8 mouse cellular contexts compared by ENCODE assay signal in genomic region chr2:28688431-28688830, GRCm38 (mm10). TPM values are rescaled to one million over a fixed set of nuclear protein-coding genes. Genes with fewer than 3 reads are reported as not detected.
DNase-seq lines count a peak whose midpoint lies in the region; TF ChIP-seq lines count a peak whose summit lies in the region.

No protein-coding gene starts in this region.

- TF ChIP-seq CTCF in left cerebral cortex, adult 2 months (IDR thresholded peaks at IDR 0.05), result peak; percentile 54
- TF ChIP-seq CTCF in lung, adult 2 months (IDR thresholded peaks at IDR 0.05; ENCODE audit: insufficient read depth, low read length), result peak; percentile 67

- H3K4me1 ChIP-seq in lung, adult 2 months (ENCODE audit: control insufficient read depth, insufficient read depth, low read length), result no peaks in the 10 kb centered on the region

- peak; percentile 30 for DNase-seq in adrenal gland, adult 2 months
- DNase-seq in adrenal gland, postnatal 4 days (ENCODE audit: low spot score in 2 of 2), result no peak
- DNase-seq in left cerebral cortex, adult 2 months (ENCODE audit: extremely low spot score in 1 of 2, low spot score in 2 of 2), result no peak
- DNase-seq in left cerebral cortex, adult 11 months (ENCODE audit: low spot score), result no peak
- peak; percentile 26 to 58 for DNase-seq in adrenal gland, postnatal 36 days
- DNase-seq in lung, adult 2 months, result peak; percentile 12
- DNase-seq in thymus, postnatal 36 days, result peak; percentile 15 to 25
- DNase-seq in cerebellum, adult 11 months, result no peak

- TF ChIP-seq POLR2A in lung, adult 2 months (IDR thresholded peaks at IDR 0.05; ENCODE audit: borderline replicate concordance, extremely low read depth, low read depth, low read length), result no peak

- H3K27ac ChIP-seq in left cerebral cortex, adult 2 months, result no peak overlapping the region

- intact Hi-C loops in left cerebral cortex, adult 2 months (cut with DNase I), result no loop called here

- no peak overlapping the region for H3K4me3 ChIP-seq in left cerebral cortex, adult 2 months
- no peak overlapping the region for H3K4me3 ChIP-seq in lung, adult 2 months (replicated peaks; ENCODE audit: extremely low read depth, low read depth, low read length)

- 52% methylated on average over 3 of the region's 3 CpGs for WGBS in lung, adult 2 months

RNA-seq across cellular contexts. Expression of gene Spaca9, which starts 11.1 kb away (rescaled TPM):
- total RNA-seq in adrenal gland, adult 2 months (2021), result under 1 TPM in 1 of 2 experiments, not detected in 1; 0.92 TPM
- polyA plus RNA-seq in adrenal gland, adult 2 months (2012; rRNA removed), result 0.84 TPM in 1 of 2 replicates, not detected in the other
- 1 to 10 TPM; 1.2 to 2.0 TPM for total RNA-seq in adrenal gland, postnatal 4 days (2021)
- total RNA-seq in left cerebral cortex, adult 2 months (2021), result not detected
- under 1 TPM; 0.53 to 0.59 TPM for total RNA-seq in adrenal gland, postnatal 36 days (2021)
- 21.4 and 29.6 TPM in 2 replicates for polyA plus RNA-seq in lung, adult 2 months (2012; rRNA removed)

RNA-seq across cellular contexts. Expression of gene Ak8, which starts 11.5 kb away (rescaled TPM):
- total RNA-seq in adrenal gland, adult 2 months (2021), result under 1 TPM; 0.29 to 0.38 TPM
- 0.29 and 0.44 TPM in 2 replicates for polyA plus RNA-seq in adrenal gland, adult 2 months (2012; rRNA removed)
- under 1 TPM; 0.45 to 0.90 TPM for total RNA-seq in adrenal gland, postnatal 4 days (2021)
- total RNA-seq in left cerebral cortex, adult 2 months (2021), result 1 to 10 TPM; 1.1 to 1.7 TPM
- total RNA-seq in adrenal gland, postnatal 36 days (2021), result under 1 TPM; 0.63 to 0.82 TPM
- 4.2 TPM in 2 replicates for polyA plus RNA-seq in lung, adult 2 months (2012; rRNA removed)

RNA-seq across cellular contexts. Expression of gene Tsc1, which starts 47.4 kb away (rescaled TPM):
- total RNA-seq in adrenal gland, adult 2 months (2021), result 10 to 100 TPM; 17.8 to 19.3 TPM
- 7.8 and 8.3 TPM in 2 replicates for polyA plus RNA-seq in adrenal gland, adult 2 months (2012; rRNA removed)
- total RNA-seq in adrenal gland, postnatal 4 days (2021), result 10 to 100 TPM; 27.7 to 28.0 TPM
- total RNA-seq in left cerebral cortex, adult 2 months (2021), result 10 to 100 TPM; 53.8 to 57.2 TPM
- total RNA-seq in adrenal gland, postnatal 36 days (2021), result 10 to 100 TPM; 17.6 to 19.6 TPM
- 10.2 and 14.7 TPM in 2 replicates for polyA plus RNA-seq in lung, adult 2 months (2012; rRNA removed)

Comparison
In these comparisons a context has a peak if more than half of its experiments do, and no peak if none do; other contexts are left out.
1. DNase-seq: peak in adrenal gland, adult 2 months (single experiment), adrenal gland, postnatal 36 days (2 of 2), lung, adult 2 months (single experiment) and thymus, postnatal 36 days (2 of 2); none in adrenal gland, postnatal 4 days (0 of 2), left cerebral cortex, adult 2 months (0 of 2), left cerebral cortex, adult 11 months (single experiment) and cerebellum, adult 11 months (single experiment).